Mouse (Mus musculus): Measurements from ENCODE around the gene Sgo1. TPM values are rescaled to one million over a fixed set of nuclear protein-coding genes. Genes with fewer than 3 reads are reported as not detected.
"Not testable (repeated sequence)": the region's sequence is repeated elsewhere in the genome, so short reads cannot be mapped to it uniquely, and the experiment has no call there.

The Sgo1 gene
- polyA plus RNA-seq (2012; rRNA removed): 0.16 and 0.19 TPM in 2 replicates

- under 1% methylated on average over 78 of the region's 78 CpGs for WGBS
- peak; percentile 96 to 97 for DNase-seq
- Histone ChIP-seq H3K27me3 (ENCODE audit: control insufficient read depth, insufficient read depth, low read length) (no peaks in the 10 kb centered on the region), H3K27ac (ENCODE audit: insufficient read depth, low read length) (peak within 1 kb of the TSS; percentile 86), H3K4me1 (ENCODE audit: control insufficient read depth, insufficient read depth, low read length) (no peaks in the 10 kb centered on the region), H3K4me3 (replicated peaks; ENCODE audit: insufficient read depth, low read depth, low read length) (peak within 1 kb of the TSS; percentile 77)
- TF ChIP-seq CTCF (IDR thresholded peaks at IDR 0.05; ENCODE audit: borderline replicate concordance, insufficient read depth, low read depth, low read length): peak; percentile 51; the same call in 1 of the 2 replicates
- peak; percentile 93 for TF ChIP-seq POLR2A (IDR thresholded peaks at IDR 0.05; ENCODE audit: borderline replicate concordance, insufficient read depth, low read length)
Observed at GRCm38 (mm10) chr17:53688877-53689802, at the start of gene Sgo1. TSS of gene Sgo1 (minus strand) at chr17:53689333.

- H3K4me3 ChIP-seq (replicated peaks; ENCODE audit: insufficient read depth, low read depth, low read length); H3K27ac ChIP-seq (ENCODE audit: insufficient read depth, low read length); H3K27me3 ChIP-seq (ENCODE audit: control insufficient read depth, insufficient read depth, low read length); H3K4me1 ChIP-seq (ENCODE audit: control insufficient read depth, insufficient read depth, low read length): not testable (repeated sequence)
- 17% methylated on average over 3 of the region's 3 CpGs for WGBS
- peak; percentile 22 to 55 for DNase-seq
Observed at GRCm38 (mm10) chr17:53718916-53719315, 29.8 kb upstream of the Sgo1 start.

- no peak overlapping the region for H3K4me3 ChIP-seq (replicated peaks; ENCODE audit: insufficient read depth, low read depth, low read length)
- H3K27ac ChIP-seq (ENCODE audit: insufficient read depth, low read length): no peak overlapping the region
- peaks cover 3% of the 10 kb centered on the region for H3K4me1 ChIP-seq (ENCODE audit: control insufficient read depth, insufficient read depth, low read length)
- peak; percentile 34 to 62 for DNase-seq
- TF ChIP-seq POLR2A (IDR thresholded peaks at IDR 0.05; ENCODE audit: borderline replicate concordance, insufficient read depth, low read length): no peak
- TF ChIP-seq CTCF (IDR thresholded peaks at IDR 0.05; ENCODE audit: borderline replicate concordance, insufficient read depth, low read depth, low read length): no peak
- 22% methylated on average over 1 of the region's 1 CpGs for WGBS
- H3K27me3 ChIP-seq (ENCODE audit: control insufficient read depth, insufficient read depth, low read length): no peaks in the 10 kb centered on the region
Observed at GRCm38 (mm10) chr17:53718474-53718873, 29.3 kb upstream of the Sgo1 start.

- peak in 1 of 2 experiments; percentile 37 for DNase-seq
- 5% methylated on average over 1 of the region's 1 CpGs for WGBS
- not testable (repeated sequence) for H3K4me3 ChIP-seq (replicated peaks; ENCODE audit: insufficient read depth, low read depth, low read length); H3K27ac ChIP-seq (ENCODE audit: insufficient read depth, low read length); H3K4me1 ChIP-seq (ENCODE audit: control insufficient read depth, insufficient read depth, low read length); H3K27me3 ChIP-seq (ENCODE audit: control insufficient read depth, insufficient read depth, low read length)
Observed at GRCm38 (mm10) chr17:53715161-53715560, 26.0 kb upstream of the Sgo1 start.

GRCm38 (mm10) chr17:53714453-53714852 lies 25.3 kb upstream of the Sgo1 start:
- TF ChIP-seq POLR2A (IDR thresholded peaks at IDR 0.05; ENCODE audit: borderline replicate concordance, insufficient read depth, low read length) (no peak), CTCF (IDR thresholded peaks at IDR 0.05; ENCODE audit: borderline replicate concordance, insufficient read depth, low read depth, low read length) (no peak)
- no peak for DNase-seq
- H3K4me1 ChIP-seq (ENCODE audit: control insufficient read depth, insufficient read depth, low read length): peaks cover 3% of the 10 kb centered on the region
- H3K4me3 ChIP-seq (replicated peaks; ENCODE audit: insufficient read depth, low read depth, low read length): no peak overlapping the region
- H3K27ac ChIP-seq (ENCODE audit: insufficient read depth, low read length): no peak overlapping the region
- WGBS: 64% methylated on average over 1 of the region's 1 CpGs
- no peaks in the 10 kb centered on the region for H3K27me3 ChIP-seq (ENCODE audit: control insufficient read depth, insufficient read depth, low read length)

- not testable (repeated sequence) for H3K4me3 ChIP-seq (replicated peaks; ENCODE audit: insufficient read depth, low read depth, low read length); DNase-seq; H3K27ac ChIP-seq (ENCODE audit: insufficient read depth, low read length); H3K27me3 ChIP-seq (ENCODE audit: control insufficient read depth, insufficient read depth, low read length); H3K4me1 ChIP-seq (ENCODE audit: control insufficient read depth, insufficient read depth, low read length)
- 90% methylated on average over 8 of the region's 8 CpGs for WGBS
Observed at GRCm38 (mm10) chr17:53697521-53697920, 8.4 kb upstream of the Sgo1 start.

GRCm38 (mm10) chr17:53694039-53694438 lies 4.9 kb upstream of the Sgo1 start:
- WGBS: 74% methylated on average over 2 of the region's 2 CpGs
- Histone ChIP-seq H3K27me3 (ENCODE audit: control insufficient read depth, insufficient read depth, low read length) (no peaks in the 10 kb centered on the region), H3K27ac (ENCODE audit: insufficient read depth, low read length) (no peak overlapping the region), H3K4me1 (ENCODE audit: control insufficient read depth, insufficient read depth, low read length) (no peaks in the 10 kb centered on the region), H3K4me3 (replicated peaks; ENCODE audit: insufficient read depth, low read depth, low read length) (no peak overlapping the region)
- DNase-seq: peak; percentile 40 to 58
- TF ChIP-seq CTCF (IDR thresholded peaks at IDR 0.05; ENCODE audit: borderline replicate concordance, insufficient read depth, low read depth, low read length) (peak; percentile 52; the same call in 1 of the 2 replicates), POLR2A (IDR thresholded peaks at IDR 0.05; ENCODE audit: borderline replicate concordance, insufficient read depth, low read length) (no peak)

GRCm38 (mm10) chr17:53689946-53690345 lies 813 bp upstream of the Sgo1 start:
- Histone ChIP-seq H3K27me3 (ENCODE audit: control insufficient read depth, insufficient read depth, low read length) (no peaks in the 10 kb centered on the region), H3K27ac (ENCODE audit: insufficient read depth, low read length) (peak overlapping the region; percentile 86), H3K4me3 (replicated peaks; ENCODE audit: insufficient read depth, low read depth, low read length) (peak overlapping the region; percentile 77), H3K4me1 (ENCODE audit: control insufficient read depth, insufficient read depth, low read length) (no peaks in the 10 kb centered on the region)
- TF ChIP-seq CTCF (IDR thresholded peaks at IDR 0.05; ENCODE audit: borderline replicate concordance, insufficient read depth, low read depth, low read length) (no peak), POLR2A (IDR thresholded peaks at IDR 0.05; ENCODE audit: borderline replicate concordance, insufficient read depth, low read length) (no peak)
- 13% methylated on average over 7 of the region's 7 CpGs for WGBS
- DNase-seq: no peak

Data from cerebellum, adult 2 months (tissue).